Mouse (Mus musculus) G1E (cell line): ENCODE results near the gene Ubald2. TPM values are rescaled to one million over a fixed set of nuclear protein-coding genes. Genes with fewer than 3 reads are reported as not detected.

Source experiments
- ATAC-seq: 2 replicates; pipeline ENCODE4 v1.8.0; 2016; ENCODE audit warnings: mild to moderate bottlenecking; ENCODE audit not compliant: insufficient number of reproducible peaks, poor library complexity, low FRiP score, severe bottlenecking; ENCODE audit errors: extremely low read depth
- DNase-seq: peaks from one replicate; pipeline ENCODE4 v3.0.0; 2012; ENCODE audit warnings: low spot score
- H3K27me3 ChIP-seq: 2 replicates; pipeline ENCODE4 v1.6.1; 2012; ENCODE audit warnings: mild to moderate bottlenecking, low read length, inconsistent platforms; ENCODE audit not compliant: insufficient read depth
- H3K36me3 ChIP-seq: replicated peaks from 2 replicates; pipeline ENCODE3; 2012; ENCODE audit warnings: mild to moderate bottlenecking, inconsistent platforms
- H3K4me1 ChIP-seq: 2 replicates; pipeline ENCODE4 v1.6.1; 2012; ENCODE audit warnings: low read depth, low read length, inconsistent platforms, mixed read lengths; ENCODE audit not compliant: insufficient read depth
- H3K4me3 ChIP-seq: 2 replicates; pipeline ENCODE4 v1.5.1; 2012; ENCODE audit warnings: low read depth, mild to moderate bottlenecking, inconsistent platforms, low read length, moderate library complexity, mixed read lengths
- H3K9me3 ChIP-seq: replicated peaks from 2 replicates; pipeline ENCODE4 v1.6.1; 2012; ENCODE audit warnings: inconsistent platforms
- CTCF ChIP-seq: IDR thresholded peaks from 2 replicates; pipeline ENCODE4 v1.5.1; 2012; ENCODE audit warnings: low read depth, low read length, inconsistent platforms, mixed read lengths
- GATA1 ChIP-seq: IDR thresholded peaks from 2 replicates; pipeline ENCODE4 v1.6.1; 2012; ENCODE audit warnings: borderline replicate concordance, low read length, inconsistent platforms, mixed read lengths
- GATA2 ChIP-seq: IDR thresholded peaks from 2 replicates; pipeline ENCODE4 v1.6.1; 2012; ENCODE audit warnings: low read depth, low read length, inconsistent platforms, borderline replicate concordance
- POLR2AphosphoS5 ChIP-seq: IDR thresholded peaks from 2 replicates; pipeline ENCODE4 v1.6.1; 2012; ENCODE audit warnings: low read depth, low read length, inconsistent platforms; ENCODE audit not compliant: insufficient replicate concordance
- TAL1 ChIP-seq: conservative IDR thresholded peaks from 2 replicates; pipeline ENCODE4 v1.6.1; 2012; ENCODE audit warnings: low read depth, low read length, inconsistent platforms, mixed read lengths
- polyA plus RNA-seq: library from polyadenylated mRNA; stranded (reverse); fragments of >175 nt; gene quantifications from 2 replicates; pipeline ENCODE4 v1.2.3, GENCODE M21; 2012
- total RNA-seq, 2 experiments: library from RNA; stranded (forward) in 1 of 2; stranded (reverse) in 1 of 2; fragments of 200-1000 nt in 1 of 2; fragments of >200 nt in 1 of 2; fragmentation: Nextera tagmentation in 1 of 2; gene quantifications; 2 replicates each; pipeline ENCODE4 v1.2.3; 2014 to 2017

Gene Ubald2
- total and polyA plus RNA-seq, 3 experiments, result 114 to 1,104 (median 210) TPM

DNA sequence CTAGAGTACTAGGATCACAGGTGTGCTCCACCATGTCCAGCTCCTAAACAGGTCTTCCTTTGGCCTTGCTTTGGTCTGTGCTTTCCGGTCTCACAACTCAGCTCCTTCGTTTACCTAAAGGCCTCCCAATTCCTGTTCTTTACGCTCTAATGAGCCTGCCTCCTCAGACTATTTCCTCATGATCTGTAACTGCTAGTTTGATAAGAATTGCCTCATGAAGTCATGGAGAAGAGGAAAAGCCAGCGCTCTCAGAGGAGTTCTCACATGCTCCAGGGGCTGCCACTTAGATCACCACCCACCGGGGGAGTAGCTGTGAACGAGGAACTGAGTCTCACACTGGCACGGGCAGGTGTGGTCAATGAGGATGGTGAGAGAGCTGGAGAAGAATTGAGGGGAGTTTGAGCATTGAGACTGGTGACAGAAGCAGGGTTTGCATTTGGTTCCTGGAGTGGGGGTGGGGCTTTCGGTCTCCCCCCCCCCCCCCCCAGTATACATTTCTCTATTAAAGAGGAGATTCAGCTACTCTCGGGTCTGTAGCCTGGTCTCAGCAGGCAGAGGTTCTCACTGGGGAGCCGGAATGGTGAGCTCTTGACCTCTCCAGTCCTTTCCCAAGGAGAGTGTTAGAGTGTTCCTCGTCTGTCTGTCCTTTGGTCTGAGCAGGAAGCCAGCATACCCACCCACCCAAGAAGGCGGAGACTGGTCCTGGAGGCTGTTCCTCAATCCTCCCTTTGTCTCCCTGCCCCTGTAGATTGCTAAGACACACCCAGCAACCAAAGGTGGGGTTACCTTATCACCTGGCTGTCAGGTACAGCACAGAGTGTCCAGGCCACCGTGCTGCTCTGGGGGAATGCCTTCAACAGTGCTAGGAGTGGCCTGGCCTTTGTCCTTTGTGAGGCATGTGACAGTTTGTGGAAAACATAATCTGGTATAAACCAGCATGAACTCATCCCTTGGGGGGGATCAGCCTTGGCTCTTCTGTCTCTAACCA, 4.7 kb upstream of the Ubald2 start:
- H3K36me3 ChIP-seq, result no peaks in the 10 kb centered on the region
- ATAC-seq, result no peak
- H3K27me3 ChIP-seq, result no peaks in the 10 kb centered on the region
- H3K4me3 ChIP-seq, result peak overlapping the region; percentile 56; the same call in 1 of the 2 replicates
- no peaks in the 10 kb centered on the region for H3K9me3 ChIP-seq
- TF ChIP-seq GATA2, result no peak
- no peak for TF ChIP-seq TAL1
- no peak for TF ChIP-seq GATA1
- TF ChIP-seq CTCF, result no peak
- TF ChIP-seq POLR2AphosphoS5, result no peak
- no peak for DNase-seq
- H3K4me1 ChIP-seq, result peaks cover 70% of the 10 kb centered on the region

DNA sequence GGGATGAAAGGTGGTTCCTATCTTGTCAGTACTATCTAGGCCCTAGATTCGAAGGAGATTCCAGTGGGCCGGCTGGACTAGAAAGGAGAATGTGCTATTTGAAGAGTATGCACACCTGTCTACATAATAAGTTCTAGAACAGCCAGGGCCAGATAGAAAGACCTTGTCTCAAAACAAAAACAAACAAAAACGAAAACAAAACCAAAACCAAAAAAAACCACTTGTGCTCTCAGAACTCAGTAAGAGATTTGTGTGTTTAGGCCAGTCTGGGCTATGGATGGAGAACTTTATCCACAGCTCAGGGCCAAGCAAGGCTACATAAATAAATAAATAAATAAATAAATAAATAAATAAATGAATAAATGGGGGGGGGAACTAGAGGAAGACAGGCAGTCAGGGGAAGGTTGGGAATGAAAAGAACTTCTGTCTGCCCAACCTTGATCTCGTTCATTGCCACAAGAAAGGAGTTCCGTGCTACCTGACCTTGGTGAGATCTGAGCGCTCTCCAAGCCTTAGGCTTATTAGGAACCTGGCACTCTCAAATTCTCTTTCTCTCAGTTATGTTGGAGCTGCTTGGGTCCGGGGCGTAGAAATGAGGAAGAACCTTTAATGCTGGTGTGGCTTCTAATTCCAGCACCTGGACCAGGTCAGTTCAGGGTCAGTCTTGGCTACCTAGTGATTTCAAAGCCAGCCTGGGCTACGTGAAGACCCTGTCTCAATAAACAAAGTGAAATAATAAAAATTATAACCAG, 3.9 kb upstream of the Ubald2 start:
- Histone ChIP-seq H3K4me3 (no peak overlapping the region; the same call in 1 of the 2 replicates), H3K36me3 (peaks cover 4% of the 10 kb centered on the region), H3K4me1 (peaks cover 63% of the 10 kb centered on the region), H3K9me3 (no peaks in the 10 kb centered on the region), H3K27me3 (no peaks in the 10 kb centered on the region)
- DNase-seq, result no peak
- no peak for ATAC-seq
- TF ChIP-seq CTCF, result no peak

DNA sequence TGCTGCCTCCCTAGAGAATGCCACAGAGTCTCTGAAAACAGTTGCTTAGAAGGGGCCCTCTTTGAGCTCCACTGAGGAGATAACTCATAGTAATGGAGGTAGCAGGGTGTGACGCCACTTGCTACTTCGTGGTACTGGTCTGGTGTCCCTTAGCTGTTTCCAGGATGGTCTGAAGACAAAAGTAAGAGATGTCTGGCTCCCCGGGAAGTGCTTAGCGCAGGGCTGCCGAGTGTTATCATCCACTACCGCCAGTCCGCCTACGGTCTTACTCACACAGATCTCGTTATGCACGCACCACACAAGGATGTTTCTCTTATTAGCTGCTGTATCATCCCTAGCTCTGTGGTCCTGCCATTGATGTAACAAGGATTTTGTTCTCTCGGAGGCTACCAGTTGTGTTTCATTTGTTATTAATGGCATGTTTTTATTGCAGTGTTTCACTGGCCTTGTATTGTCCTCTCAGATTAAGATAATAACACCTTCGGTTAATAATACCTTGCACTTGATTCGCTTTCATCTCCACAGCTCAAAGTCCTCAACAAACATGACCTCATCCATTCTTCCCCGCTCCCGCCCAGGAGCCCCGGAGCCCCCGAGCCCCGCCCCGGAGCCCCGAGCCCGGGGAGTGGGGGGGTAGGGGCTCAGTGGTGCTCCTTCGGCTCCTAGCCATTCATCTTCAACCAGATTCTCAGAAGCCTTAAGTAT, 3.0 kb upstream of the Ubald2 start:
- H3K27me3 ChIP-seq, result no peaks in the 10 kb centered on the region
- H3K9me3 ChIP-seq, result no peaks in the 10 kb centered on the region
- no peak for TF ChIP-seq GATA2
- TF ChIP-seq CTCF, result no peak
- peak overlapping the region; percentile 60; the same call in 1 of the 2 replicates for H3K4me3 ChIP-seq
- DNase-seq, result no peak
- H3K4me1 ChIP-seq, result peaks cover 67% of the 10 kb centered on the region
- peaks cover 11% of the 10 kb centered on the region for H3K36me3 ChIP-seq
- no peak for ATAC-seq

- Histone ChIP-seq H3K4me3 (peak overlapping the region; percentile 60; the same call in 1 of the 2 replicates), H3K27me3 (no peaks in the 10 kb centered on the region), H3K36me3 (peaks cover 18% of the 10 kb centered on the region), H3K9me3 (no peaks in the 10 kb centered on the region), H3K4me1 (peaks cover 74% of the 10 kb centered on the region)
- TF ChIP-seq POLR2AphosphoS5 (no peak), GATA1 (no peak), TAL1 (no peak), CTCF (no peak), GATA2 (no peak)
- no peak for DNase-seq
- ATAC-seq, result no peak
Measured at GRCm38 (mm10) chr11:116431428-116432077, 2.3 kb upstream of the Ubald2 start.

GRCm38 (mm10) chr11:116432127-116432526, 1.8 kb upstream of the Ubald2 start:
- no peak for DNase-seq
- Histone ChIP-seq H3K27me3 (no peaks in the 10 kb centered on the region), H3K36me3 (peaks cover 23% of the 10 kb centered on the region), H3K4me1 (peaks cover 77% of the 10 kb centered on the region), H3K9me3 (no peaks in the 10 kb centered on the region), H3K4me3 (no peak overlapping the region)
- no peak for ATAC-seq
- TF ChIP-seq POLR2AphosphoS5, result no peak
- TF ChIP-seq CTCF, result no peak
